Mouse (Mus musculus) telencephalon, adult 2 months (tissue): ENCODE data around the gene Ubox5.
"Not testable (repeated sequence)": the region's sequence is repeated elsewhere in the genome, so short reads cannot be mapped to it uniquely, and the experiment has no call there.

Experiments used
- DNase-seq: peaks from one replicate; pipeline ENCODE4 v3.0.0-alpha.2; 2011; ENCODE audit warnings: low read depth, low spot score

Ubox5 gene

GRCm38 (mm10) chr2:130629839-130630203, at the start of gene Ubox5, which contains the start of gene Fastkd5:
Gene Ubox5 (minus strand): TSS chr2:130630038.
Gene Fastkd5 (minus strand): TSS chr2:130630027.
- DNase-seq, result peak; percentile 87

GRCm38 (mm10) chr2:130679154-130679553, 49.3 kb upstream of the Ubox5 start:
- no peak for DNase-seq

DNA sequence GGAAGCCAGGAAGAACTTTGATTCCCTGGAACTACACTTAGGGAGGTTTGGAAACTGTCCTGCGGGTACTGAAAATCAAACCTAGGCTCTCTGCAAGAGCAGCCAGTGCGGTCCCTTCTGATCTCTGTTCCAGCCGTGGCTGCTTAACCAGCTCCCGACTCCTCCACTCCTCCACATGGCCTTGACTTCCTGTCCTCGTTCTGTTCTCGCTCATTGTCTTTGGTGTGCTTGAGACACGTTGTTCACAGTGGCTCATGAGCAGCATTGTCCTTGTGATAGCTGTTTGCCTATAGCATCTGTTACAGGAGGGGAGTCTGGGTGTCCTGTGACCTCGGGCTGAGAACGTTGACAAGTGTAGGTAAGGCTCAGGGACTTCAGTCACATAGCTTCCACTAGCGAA, 47.4 kb upstream of the Ubox5 start:
- DNase-seq, result no peak

DNA sequence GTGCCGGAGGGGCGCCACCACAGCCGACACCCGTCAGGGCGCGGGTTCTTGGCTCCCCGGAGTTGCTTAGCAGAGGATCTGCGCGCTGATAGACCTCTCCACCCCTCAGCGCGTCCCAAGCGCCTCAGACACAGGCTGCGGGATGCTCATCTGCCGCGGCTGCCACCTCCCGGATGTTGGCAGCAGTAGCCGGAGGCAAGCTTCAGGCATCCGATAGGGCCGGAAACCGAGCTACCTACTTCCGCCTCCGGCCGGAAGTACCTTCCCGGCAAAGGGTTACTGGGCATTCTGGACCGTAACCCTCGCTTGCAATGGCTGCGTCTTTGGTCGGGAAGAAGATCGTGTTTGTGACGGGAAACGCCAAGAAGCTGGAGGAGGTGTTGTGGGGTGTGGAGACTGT, 37.7 kb upstream of the Ubox5 start, which contains the start of gene Itpa:
Gene Itpa (plus strand): TSS at position 52 of the 400 bp plus-strand sequence.
- peak; percentile 89 for DNase-seq

GRCm38 (mm10) chr2:130664102-130664701, 34.4 kb upstream of the Ubox5 start, which contains the start of gene Ddrgk1:
Gene Ddrgk1 (minus strand): TSS chr2:130664659.
- peak; percentile 97 for DNase-seq

DNA sequence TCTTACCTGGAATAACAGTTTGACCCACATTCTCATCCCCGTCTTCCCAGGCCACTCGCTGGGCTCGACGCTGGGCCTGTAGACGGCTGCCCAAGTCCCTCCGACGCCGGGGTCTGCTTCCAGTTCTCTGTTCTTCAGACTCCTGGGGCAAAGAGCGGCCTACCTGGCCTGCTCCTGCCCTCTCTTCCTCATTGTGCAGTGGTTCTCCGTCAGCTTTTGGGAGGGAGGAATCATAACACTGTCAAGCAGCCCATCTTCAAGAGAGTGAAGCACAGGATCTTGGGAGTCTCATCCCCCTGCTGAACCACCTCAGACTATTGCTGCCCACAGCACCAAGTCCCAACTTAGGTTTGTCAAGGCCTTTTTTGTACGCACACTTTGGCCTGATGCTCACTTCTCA, 33.5 kb upstream of the Ubox5 start:
- DNase-seq, result no peak

DNA sequence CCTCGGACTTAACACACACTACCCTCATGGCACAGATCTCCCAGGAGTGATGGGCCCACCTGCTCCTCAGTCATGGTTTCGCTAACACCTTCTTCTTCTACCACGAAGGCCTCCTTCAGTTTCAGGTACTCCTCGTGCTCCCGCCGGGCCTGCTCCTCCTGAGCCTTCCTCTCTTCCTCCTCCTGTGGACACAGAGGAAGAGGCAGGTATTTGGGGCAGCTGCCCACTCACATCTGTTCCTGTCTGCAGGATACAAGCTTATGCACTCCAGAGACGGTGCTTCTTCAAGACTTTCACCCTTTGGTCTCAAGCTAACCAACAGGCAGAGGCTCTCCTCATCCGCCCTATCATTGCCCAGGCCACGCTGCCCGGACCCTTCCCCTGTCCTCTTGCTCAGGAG, 28.7 kb upstream of the Ubox5 start:
- DNase-seq, result no peak

DNA sequence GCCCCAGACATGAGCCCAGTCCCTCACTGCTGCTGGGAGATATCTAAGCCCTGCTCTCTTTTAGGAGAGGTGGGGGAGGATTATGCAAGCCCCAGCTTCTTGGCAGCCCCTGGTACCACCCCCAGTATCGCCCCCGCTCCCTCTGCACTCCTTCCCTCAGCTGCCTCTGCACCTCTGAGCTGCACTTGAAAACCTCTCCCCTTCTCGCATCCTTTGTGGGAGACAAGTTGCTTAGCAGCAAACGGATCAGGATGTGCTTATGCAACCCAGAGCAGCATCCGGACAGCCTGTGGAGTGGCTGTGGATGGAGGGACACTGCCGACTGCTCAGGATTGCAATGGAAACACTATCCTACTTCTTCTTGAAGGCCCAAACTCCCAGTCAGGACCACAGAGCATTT, 27.7 kb upstream of the Ubox5 start:
- peak; percentile 95 for DNase-seq

DNA sequence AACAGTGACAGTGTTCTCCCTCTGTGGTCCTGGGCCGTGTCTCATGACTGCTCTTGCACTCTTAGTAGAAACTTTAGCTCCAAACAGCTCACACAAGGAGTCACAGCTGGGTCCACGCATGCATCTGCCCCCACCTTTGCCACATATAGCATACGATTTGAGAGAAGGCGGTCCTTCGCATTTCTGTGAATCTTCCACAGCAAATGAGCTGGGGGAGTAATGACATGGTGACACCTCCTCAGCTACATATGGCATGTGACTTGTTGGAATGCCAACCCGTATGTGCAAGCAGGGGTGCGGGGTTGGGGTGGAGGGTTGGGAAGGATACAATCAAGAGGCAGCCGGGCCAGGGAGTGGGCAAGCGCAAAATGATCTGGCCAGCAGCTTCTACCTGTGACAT, 26.7 kb upstream of the Ubox5 start:
- peak; percentile 93 for DNase-seq

DNA sequence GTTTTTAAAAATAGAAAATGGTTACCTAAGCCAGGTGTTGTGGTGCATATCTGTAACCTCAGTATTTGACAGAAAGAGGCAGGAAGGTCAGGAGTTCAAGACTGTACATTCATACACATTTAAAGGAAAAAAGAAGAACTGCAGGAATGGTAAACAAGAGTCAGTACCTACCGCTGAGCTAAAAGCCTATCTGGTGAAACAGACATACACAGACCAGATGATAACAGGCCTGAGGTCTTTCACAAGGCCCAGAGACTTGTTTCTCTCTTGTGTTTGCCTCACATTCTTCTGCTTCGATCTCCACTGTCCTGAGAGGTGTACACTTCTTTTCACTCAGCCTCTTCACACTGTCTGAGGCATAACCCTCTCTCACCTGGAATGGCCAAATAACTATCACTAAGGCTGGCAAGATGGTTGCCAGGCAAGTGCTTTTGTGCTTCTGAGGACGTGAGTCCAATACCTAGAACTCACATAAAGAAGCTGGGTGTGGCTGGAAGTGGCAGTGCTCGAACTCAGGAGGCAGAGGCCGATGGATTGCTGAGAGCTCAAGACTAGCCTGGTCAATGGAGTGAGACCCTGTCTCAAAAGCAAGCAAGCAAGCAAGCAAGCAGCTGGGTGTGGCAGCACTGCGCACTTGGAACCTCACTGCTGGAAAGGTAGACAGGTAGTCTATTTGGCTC, 26.0 kb upstream of the Ubox5 start:
- no peak for DNase-seq

GRCm38 (mm10) chr2:130653760-130654159, 23.9 kb upstream of the Ubox5 start:
- no peak for DNase-seq

- peak; percentile 66 for DNase-seq
Measured at GRCm38 (mm10) chr2:130653303-130653702, 23.5 kb upstream of the Ubox5 start.

DNA sequence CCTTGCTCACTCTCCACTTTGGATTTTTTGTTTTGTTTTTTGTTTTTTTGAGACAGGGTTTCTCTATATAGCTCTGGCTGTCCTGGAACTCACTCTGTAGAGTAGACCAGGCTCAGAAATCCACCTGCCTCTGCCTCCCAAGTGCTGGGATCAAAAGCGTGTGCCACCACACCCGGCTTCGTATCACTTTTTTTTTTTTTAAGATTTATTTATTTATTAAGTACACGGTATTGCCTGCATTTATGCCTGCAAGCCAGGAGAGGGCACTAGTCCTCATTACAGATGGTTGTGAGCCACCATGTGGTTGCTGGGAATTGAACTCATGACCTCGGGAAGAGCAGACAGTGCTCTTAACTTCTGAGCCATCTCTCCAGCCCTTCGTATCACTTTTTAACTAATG, 19.2 kb upstream of the Ubox5 start:
- not testable (repeated sequence) for DNase-seq

- DNase-seq, result no peak
Measured at GRCm38 (mm10) chr2:130645198-130645597, 15.4 kb upstream of the Ubox5 start.

DNA sequence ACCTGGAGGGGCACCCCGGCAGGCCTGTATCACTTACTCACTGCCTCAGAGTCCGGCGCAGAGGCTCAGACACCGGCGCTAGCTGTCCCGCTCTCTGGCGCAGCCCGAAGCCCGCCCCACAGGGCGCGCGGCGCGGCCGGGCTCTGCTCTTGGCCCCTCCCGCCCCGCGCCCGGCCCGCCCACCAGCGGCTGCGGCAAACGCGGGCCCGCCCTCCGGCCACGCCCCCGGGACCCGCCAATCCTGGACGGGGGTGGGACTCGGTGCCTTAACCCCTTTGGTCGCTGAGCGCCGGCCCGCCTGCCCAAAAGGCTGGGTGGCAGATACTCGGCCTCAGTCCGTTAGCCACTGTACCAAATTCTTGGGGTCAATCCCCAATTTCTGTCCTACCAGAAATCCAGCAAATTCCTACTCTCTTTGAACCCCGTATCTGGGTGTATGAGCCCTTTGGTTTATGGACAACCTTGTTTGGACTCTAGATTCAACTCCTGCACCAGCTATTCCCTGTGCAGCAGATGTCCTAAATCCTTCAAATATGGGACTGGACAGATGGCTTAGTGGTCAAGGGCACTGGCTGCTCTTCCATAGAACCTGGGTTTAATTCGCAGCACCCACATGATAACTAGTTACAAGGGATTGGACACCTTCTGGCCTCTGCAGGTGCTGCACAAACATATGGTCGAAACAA, 13.0 kb upstream of the Ubox5 start, which contains the start of gene Lzts3:
Gene Lzts3 (minus strand): TSS at position 120 of the 686 bp plus-strand sequence.
- DNase-seq, result peak; percentile 60

DNA sequence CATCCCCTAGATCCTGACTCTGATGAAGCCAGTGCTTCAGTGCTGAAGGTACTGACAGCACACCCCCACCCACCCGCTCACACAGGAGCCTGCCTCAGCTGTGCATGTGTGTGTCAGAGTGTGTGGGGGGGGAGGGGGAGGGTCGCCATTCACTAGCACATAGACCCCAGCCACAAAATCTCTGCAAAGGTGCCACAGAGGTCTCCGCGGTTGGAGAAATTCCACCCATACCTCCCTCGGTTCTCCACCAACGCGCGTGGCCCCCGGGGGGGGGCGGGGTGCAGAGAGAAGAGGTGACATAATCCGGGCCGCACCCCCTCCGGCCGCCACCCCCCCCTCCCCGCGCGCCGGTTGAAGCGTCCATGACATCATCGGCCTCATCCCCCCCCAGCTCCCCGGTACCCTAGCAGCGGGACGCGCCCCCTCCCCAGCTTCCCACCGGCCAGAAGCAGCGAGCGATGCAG, 12.4 kb upstream of the Ubox5 start:
- no peak for DNase-seq

DNA sequence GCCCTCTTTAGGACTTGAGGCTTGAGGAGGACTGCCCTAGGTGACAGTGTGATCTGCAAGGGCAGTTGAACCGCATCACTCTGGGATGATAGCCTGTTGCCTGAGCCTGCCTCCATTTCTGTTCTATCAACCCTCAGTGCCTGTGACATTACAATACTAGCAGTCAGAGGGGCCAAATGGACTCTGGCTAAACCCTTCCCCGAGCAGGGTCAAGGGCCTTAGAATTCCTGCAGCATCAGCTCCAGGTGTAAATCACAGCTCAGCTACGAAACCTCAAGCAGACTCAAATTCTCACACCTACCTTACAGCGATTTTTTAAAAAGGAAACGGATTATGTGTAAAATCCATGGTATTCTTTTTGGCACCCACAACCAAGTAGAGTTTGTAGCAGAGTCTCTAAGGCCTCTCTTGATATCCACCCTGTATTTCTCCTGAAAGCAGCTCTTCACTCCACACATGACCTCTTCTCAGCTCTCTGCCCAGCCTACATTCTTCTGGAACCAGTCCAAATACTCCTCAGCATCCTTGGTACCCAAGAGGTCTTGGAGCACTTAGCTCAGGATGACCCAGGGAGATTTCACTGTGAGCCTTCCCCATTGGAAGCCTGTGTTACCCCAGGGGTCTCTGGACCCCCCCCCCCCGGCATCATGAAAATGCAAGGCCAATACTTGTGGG, 11.7 kb upstream of the Ubox5 start:
- DNase-seq, result no peak

- no peak for DNase-seq
Measured at GRCm38 (mm10) chr2:130639276-130639675, 9.4 kb upstream of the Ubox5 start.

DNA sequence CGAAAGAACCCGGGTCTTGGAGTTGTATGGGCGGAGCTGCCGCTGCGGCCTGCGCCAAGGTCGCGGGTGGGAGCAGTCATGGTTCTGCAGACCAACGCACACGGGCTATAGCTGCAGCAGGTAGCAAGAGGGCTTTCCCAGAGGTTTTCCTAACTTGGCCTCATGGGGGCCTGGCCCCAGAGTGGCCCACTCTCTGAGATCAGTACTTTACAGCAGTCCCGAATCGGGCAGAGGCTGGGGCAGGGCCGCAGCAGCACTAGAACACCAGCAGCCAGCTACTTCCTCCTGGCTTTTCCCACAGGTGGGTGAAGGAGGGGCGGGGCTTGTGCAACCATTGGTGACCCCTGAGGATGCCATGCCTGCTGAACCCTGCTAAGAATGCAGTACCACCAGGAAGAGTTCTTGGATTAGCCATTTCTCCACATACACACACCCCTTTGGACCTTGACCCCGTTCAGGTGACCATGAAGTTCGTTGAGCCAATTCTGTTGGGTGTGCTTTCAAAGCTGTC, 8.3 kb upstream of the Ubox5 start:
- DNase-seq, result no peak

GRCm38 (mm10) chr2:130635847-130636246, 6.0 kb upstream of the Ubox5 start:
- DNase-seq, result no peak

DNA sequence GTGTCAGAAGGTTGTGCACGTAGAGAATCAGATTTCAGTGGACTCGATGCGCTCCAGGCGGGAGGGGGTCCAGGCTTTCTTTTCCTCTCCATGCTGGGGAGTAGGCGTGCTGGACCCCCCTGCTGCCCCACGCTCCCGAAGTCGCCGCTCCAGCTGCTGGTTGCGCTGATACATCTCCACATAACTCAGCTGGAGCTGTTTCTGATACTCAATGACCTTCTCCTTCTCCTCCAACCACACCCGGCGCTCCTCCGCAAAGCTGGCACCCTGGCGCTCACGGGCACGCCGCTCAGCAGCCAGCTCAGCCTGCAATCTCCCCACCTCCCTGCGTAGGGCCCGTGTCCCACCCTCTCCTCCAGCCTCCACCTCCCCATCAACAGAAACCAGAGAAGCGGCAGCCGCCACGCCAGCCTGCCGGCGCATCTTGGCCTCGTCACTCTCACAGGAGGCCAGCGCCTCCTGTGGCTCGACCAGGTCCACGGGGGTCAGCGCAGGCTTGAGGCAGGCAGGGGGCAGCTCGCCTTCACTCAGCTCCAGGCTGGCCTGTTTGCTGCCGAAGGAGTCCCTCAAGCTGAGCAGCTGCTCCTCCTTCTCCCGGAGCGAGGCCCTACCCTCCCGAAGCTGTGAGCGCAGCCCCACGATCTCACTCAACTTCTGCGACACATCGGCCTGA, 5.0 kb upstream of the Ubox5 start:
- no peak for DNase-seq
